ENCODE assay signal across 8 mouse cellular contexts in the genomic region with DNA sequence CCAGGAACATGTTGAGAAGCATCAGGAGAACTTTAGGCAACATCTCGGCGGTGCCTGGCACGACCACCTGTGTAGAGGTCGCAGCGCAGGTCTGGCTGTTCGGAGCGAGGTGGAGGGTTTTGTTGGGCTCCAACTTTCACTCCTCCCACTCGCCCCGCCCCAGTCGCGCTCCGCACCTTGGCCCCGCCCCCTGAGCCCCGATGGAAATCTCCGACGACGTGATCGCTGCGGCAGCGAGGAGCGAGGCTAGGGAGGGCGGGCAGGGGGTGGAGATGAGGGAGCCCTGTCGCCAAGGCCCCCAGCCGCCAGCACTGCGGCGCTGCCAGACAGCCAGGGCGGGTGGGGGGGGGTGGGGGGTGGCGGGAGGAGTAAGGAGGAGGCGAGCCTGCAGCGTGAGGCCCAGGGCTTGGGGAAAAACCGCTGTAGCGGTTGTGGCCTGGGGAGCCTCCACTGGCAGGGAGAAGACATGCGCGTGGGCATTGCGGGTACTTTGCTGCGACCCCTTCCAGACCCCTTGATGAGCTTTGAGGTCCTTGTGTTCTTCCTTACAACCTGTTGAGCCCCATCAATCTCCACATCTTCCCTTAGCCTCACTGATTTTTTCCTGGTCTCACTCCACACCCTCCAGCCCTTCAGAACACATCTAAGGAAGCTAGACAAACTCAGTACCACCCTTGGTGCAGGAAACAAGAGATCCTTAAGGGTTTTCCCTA. TPM values are rescaled to one million over a fixed set of nuclear protein-coding genes. Genes with fewer than 3 reads are reported as not detected.
DNase-seq lines count a peak whose midpoint lies in the region; ATAC-seq and TF ChIP-seq lines count a peak whose summit lies in the region.

A gene (minus strand): TSS at position 145 of the 713 bp plus-strand sequence.

- WGBS in embryonic facial prominence, embryonic 14.5 days: 19% methylated on average over 21 of the region's 36 CpGs
- WGBS in heart, embryonic 16.5 days: 10% methylated on average over 28 of the region's 36 CpGs

- ATAC-seq in embryonic facial prominence, embryonic 14.5 days (ENCODE audit: low read depth): peak; percentile 91
- ATAC-seq in heart, embryonic 16.5 days (replicated peaks; ENCODE audit: extremely low read depth, insufficient read depth, low FRiP score): peak; percentile 82
- peak; percentile 52; the same call in 1 of the 2 replicates for ATAC-seq in megakaryocyte-erythroid progenitor cell, adult 5-6 weeks (replicated peaks; ENCODE audit: low FRiP score, low TSS enrichment, poor library complexity, severe bottlenecking)

- TF ChIP-seq CTCF in left cerebral cortex, adult 2 months (IDR thresholded peaks at IDR 0.05): no peak

- H3K27me3 ChIP-seq in embryonic facial prominence, embryonic 14.5 days (replicated peaks; ENCODE audit: control insufficient read depth, insufficient read depth, low read length): no peaks in the 10 kb centered on the region
- H3K27me3 ChIP-seq in heart, embryonic 16.5 days (ENCODE audit: control insufficient read depth, insufficient read depth, low read length): no peaks in the 10 kb centered on the region

- H3K9ac ChIP-seq in embryonic facial prominence, embryonic 14.5 days (ENCODE audit: low read depth, low read length): peak within 1 kb of the TSS; percentile 58
- peak within 1 kb of the TSS; percentile 52 for H3K9ac ChIP-seq in heart, embryonic 16.5 days (ENCODE audit: low read length)

- H3K36me3 ChIP-seq in embryonic facial prominence, embryonic 14.5 days (ENCODE audit: control insufficient read depth, insufficient read depth, low read length): no peaks in the 10 kb centered on the region
- no peaks in the 10 kb centered on the region for H3K36me3 ChIP-seq in heart, embryonic 16.5 days (ENCODE audit: control insufficient read depth, insufficient read depth)

- no peaks in the 10 kb centered on the region for H3K4me1 ChIP-seq in embryonic facial prominence, embryonic 14.5 days (ENCODE audit: control insufficient read depth, insufficient read depth, low read length)
- H3K4me1 ChIP-seq in heart, embryonic 16.5 days (ENCODE audit: control insufficient read depth, insufficient read depth, low read length): no peaks in the 10 kb centered on the region

- H3K9me3 ChIP-seq in embryonic facial prominence, embryonic 14.5 days (ENCODE audit: control insufficient read depth, low read length): no peaks in the 10 kb centered on the region
- H3K9me3 ChIP-seq in heart, embryonic 16.5 days (replicated peaks; ENCODE audit: control insufficient read depth, low read length): no peaks in the 10 kb centered on the region

- intact Hi-C loops in left cerebral cortex, adult 2 months (cut with DNase I): no loop called here
- intact Hi-C loops in left cerebral cortex, postnatal 25 days (cut with DNase I): no loop called here

- no peak within 1 kb of the TSS for H3K27ac ChIP-seq in left cerebral cortex, adult 2 months
- peak within 1 kb of the TSS; percentile 63; the same call in 1 of the 2 replicates for H3K27ac ChIP-seq in embryonic facial prominence, embryonic 14.5 days (replicated peaks; ENCODE audit: low read depth, low read length)
- no peak within 1 kb of the TSS for H3K27ac ChIP-seq in heart, embryonic 16.5 days (ENCODE audit: low read length)

- H3K4me2 ChIP-seq in embryonic facial prominence, embryonic 14.5 days (ENCODE audit: low read depth, low read length): peak within 1 kb of the TSS; percentile 70
- H3K4me2 ChIP-seq in heart, embryonic 16.5 days (ENCODE audit: low read depth, low read length): peak within 1 kb of the TSS; percentile 80

- no peak for DNase-seq in left cerebral cortex, adult 2 months (ENCODE audit: extremely low spot score in 1 of 2, low spot score in 2 of 2)
- DNase-seq in left cerebral cortex, postnatal 25 days (ENCODE audit: low spot score in 2 of 2): no peak
- DNase-seq in embryonic facial prominence, embryonic 14.5 days (ENCODE audit: low spot score): peak; percentile 76
- DNase-seq in kidney, postnatal 14 days: peak; percentile 38
- peak; percentile 26 for DNase-seq in testis, postnatal 14 days (ENCODE audit: low spot score)
- no peak for DNase-seq in cerebellum, adult 9-11 months

- peak within 1 kb of the TSS; percentile 35 for H3K4me3 ChIP-seq in left cerebral cortex, adult 2 months
- H3K4me3 ChIP-seq in embryonic facial prominence, embryonic 14.5 days (ENCODE audit: low read depth, low read length): peak within 1 kb of the TSS; percentile 50
- H3K4me3 ChIP-seq in heart, embryonic 16.5 days (ENCODE audit: low read length): peak within 1 kb of the TSS; percentile 56

RNA-seq across cellular contexts. Expression of the gene that starts here (rescaled TPM):
- total RNA-seq in left cerebral cortex, adult 2 months (2021): under 1 TPM; 0.43 to 0.56 TPM
- under 1 TPM; 0.37 to 0.41 TPM for total RNA-seq in left cerebral cortex, postnatal 25 days (2021)
- polyA plus RNA-seq in embryonic facial prominence, embryonic 14.5 days (2014; fragmentation: Nextera tagmentation; extraction: Ambion mirVana): 3.1 and 3.6 TPM in 2 replicates
- 0.97 and 1.9 TPM in 2 replicates for polyA plus RNA-seq in heart, embryonic 16.5 days (2015; fragmentation: Nextera tagmentation; extraction: Ambion mirVana)
- total RNA-seq in megakaryocyte-erythroid progenitor cell, adult 5-6 weeks (2014; fragmentation: Nextera tagmentation): 0.13 TPM in 1 of 2 replicates, not detected in the other
- total RNA-seq in megakaryocyte-erythroid progenitor cell, adult 5-6 weeks (2017): not detected in 2 replicates

Comparison
In these comparisons a context has a peak if more than half of its experiments do, and no peak if none do; other contexts are left out.
1. Peak in ATAC-seq in megakaryocyte-erythroid progenitor cell, adult 5-6 weeks; RNA of the gene not detected or under 1 TPM.
2. DNase-seq: peak in embryonic facial prominence, embryonic 14.5 days (single experiment), kidney, postnatal 14 days (single experiment) and testis, postnatal 14 days (single experiment); none in left cerebral cortex, adult 2 months (0 of 2), left cerebral cortex, postnatal 25 days (0 of 2) and cerebellum, adult 9-11 months (single experiment).
3. Peak in every context shown above with its lines, with median percentiles within 50 percentile points of each other: H3K4me3 ChIP-seq and ATAC-seq.